Mouse (Mus musculus): ENCODE measurements around the gene Myo16.

Gene Myo16

DNA sequence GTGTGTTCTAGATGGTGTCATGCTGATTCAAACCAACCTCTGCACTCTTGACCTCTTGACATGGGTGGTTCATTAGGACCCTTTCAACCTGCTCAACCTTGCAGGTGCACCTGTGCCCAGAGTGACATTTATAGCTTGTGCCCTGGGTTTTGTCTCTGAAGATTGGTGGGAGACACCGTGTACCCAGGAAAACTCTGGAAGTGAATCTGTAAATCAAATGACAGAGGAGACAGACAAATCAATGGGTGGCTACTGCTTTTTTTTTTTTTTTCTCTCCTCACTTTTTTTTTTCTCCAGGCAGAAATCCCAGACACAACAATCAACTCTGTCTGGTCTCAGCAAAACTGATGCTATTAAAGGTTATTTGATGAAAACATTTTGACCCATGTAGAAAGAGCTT is 329.2 kb downstream of the Myo16 start:
- no peak for DNase-seq

DNA sequence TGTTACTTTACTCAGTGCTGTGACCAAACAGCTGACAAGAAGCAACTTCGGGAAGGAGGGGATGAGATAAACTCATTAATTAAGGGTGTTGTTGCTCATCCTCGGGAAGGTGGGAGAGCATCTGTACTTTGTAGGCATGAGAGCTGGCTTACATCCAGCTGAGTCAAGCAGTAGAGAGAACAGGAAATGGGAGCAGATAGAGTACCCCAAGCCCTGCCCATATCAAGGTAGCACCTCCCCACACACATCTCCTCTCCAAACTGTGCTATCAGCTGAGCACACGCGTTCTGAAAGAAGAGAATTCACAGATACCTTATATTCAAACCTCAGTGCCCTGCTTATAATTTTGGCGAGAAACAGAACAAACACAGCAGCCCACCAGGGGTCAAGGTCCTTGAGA is 330.1 kb downstream of the Myo16 start:
- DNase-seq: no peak

DNA sequence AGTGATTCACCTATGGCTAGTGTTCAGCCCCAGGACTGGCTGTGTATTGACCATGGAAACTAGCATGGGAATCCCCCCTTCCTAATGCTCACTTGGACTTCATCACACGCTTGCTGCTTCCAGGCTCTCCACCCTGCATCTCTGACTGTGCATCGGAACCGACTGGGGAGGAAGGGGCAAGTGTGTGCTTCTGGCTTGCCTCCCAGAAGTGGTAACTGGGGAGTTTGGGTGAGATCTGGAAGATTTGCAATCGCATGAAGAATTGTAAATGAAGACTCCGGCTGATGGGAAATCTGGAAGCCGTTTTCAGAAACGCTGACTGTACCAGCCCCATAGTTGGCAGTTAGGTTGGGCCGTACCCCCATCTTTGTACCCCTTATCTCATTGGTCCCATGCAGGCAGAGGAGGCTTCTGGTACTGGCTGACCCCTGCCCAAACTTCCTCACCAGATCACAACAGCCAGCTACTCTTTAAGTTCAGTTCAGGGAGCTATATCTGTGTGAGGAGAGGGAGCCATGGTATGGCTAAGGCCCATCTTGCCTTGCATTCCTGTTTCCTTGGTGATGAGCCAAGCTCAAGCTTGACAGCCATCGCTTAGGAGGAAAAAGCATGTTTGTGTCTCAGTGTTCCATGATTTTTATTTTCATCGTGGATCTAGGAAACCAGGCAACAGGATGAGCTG is 336.2 kb downstream of the Myo16 start:
- DNase-seq: no peak

DNA sequence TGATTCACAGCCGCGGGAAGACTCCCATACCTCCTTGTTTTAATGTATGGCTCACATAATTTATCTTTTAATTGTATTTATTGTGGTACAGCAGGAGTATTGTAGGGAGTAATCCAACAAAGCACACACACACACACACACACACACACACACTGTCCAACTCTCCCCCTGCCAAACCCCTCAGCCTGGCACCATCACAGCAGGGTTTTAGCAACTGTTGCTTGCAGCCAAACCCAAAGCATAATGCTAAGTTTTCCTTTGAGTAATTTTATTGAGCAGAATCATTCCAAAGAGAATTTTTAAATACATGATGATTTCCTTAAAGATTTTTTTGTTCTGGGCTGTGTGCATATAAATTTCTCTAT is 336.7 kb downstream of the Myo16 start:
- no peak for DNase-seq

DNA sequence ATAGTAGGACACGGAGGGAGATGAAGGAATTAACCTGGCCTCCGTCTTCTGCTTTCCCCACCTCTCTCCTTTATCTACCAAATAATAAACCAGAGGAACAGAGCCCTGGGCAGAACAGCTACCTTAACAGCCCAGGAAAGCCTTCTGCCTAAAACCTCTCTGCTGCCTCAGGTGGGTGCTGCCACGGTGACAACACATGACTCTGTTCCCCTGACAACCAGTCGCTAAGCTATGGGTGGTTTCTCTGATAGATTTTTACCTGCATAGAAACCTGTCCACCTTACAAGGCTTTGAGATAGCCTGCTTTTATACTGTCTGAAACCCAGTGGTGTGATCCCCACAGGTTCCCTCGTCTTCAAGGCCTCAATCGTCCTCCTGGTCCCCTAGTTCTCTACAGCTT is 337.2 kb downstream of the Myo16 start:
- DNase-seq: no peak

DNA sequence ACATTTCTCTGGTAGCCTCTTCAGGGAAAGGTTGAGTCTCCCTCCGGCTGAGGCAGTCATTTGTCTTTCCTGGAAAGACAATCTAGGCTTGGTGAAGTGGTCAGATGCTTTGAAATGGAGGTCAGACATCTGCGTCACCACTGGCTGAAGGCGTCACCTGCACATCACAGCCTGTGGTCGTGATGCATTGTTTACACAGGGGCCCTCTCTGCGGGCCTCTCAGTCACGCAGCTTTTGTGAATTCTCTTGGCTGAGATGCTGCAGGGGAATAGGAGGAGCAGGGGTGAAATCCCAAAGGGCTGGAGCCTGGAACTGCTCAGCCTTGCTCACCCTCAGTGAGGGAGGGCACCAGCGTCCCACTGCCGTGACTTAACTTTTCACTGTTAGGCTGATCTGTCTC is 346.1 kb downstream of the Myo16 start:
- no peak for DNase-seq

DNA sequence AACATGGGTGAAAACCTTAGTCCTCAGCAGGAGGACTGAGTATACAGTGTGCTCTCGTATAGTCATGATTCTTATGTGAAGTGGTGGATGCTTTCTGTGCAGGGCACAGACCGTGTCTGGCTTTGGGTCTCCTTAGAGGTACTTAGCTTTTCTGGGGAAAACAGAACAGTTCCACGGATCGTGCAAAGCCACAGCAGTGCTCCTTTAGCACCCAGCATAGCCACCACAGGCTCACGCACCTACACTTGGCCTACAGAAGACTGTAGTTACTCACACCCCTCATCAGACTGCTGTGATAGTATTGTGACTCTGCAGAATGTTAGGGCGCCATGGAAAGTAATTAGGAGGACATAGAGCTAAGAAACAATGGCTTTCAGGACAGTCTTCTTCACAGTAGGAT is 346.8 kb downstream of the Myo16 start:
- DNase-seq: no peak

DNA sequence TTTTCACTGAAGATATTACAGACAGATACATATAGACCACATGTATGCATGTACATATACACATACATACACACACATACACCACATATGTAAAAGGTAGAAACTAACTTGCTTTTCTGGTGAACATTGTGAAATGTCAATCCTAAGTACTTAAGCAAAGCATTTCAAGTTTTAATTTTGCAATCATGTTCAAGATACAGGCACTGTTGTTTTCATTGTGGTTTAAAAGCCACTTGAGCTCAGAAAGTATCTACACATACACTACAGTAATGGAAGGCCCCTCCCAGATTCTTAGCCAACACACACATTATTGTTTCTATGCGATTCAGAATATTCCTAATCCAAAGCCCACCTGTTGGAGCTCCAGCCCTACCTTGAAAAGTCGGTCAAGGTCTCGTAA is 348.0 kb downstream of the Myo16 start:
- DNase-seq: no peak

DNA sequence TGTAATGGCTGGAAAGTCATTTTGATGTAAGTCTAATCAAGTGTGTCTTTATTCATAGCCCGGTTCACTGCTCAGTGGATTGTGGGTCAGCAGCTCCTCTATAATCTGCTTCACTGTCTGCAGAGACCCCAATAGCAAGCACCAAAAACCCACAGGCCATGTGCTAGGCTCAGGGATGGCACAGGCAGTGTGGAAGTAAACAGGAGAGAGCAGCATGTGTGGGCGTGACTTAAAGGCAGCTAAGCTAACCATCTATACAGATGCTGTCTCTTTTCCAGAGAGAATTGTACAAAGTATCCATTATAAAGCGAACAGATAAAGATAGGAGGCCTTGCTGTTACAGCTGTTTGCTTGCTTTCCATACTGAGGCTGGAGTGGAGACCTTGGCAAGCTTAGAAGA is 358.4 kb downstream of the Myo16 start:
- DNase-seq: no peak

DNA sequence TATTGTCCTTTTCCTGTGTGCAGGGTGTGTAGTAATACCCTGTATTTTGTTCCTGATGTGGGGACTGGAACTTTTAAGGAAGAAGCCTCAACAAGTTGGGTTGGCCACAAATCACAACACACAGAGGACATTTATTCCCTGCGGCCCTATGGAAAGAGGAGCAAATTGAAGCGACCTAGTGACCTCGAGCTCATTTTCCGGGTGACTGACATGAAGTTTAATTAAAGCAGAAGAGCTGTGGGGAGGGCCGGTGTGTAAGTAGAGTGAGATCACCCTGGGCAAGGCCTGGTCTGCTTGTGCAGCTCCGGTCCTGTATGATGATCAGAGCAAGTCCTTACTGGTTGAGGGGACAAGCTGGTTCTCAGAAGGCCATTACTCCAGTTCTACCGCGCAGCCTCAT is 363.7 kb downstream of the Myo16 start:
- no peak for DNase-seq

DNA sequence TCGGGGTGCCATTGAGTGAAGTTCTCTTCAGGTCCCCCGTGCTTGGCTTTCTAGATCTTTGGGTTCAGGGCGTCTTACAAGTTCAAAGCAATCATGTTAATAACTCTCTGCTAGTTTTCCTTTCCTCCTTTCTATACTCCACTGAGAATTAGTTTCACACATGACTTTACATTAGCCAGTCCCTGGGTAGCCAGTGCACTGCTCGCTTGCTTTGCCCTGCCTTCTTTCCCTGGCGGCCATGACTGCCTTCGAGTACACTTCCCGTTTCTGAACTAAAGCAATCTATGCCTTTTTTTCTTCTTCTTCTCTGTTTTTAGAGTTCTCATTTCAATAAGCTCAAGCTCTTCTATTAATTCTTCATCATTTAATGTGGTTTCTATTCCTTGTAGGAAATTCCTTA is 365.6 kb downstream of the Myo16 start:
- no peak for DNase-seq

DNA sequence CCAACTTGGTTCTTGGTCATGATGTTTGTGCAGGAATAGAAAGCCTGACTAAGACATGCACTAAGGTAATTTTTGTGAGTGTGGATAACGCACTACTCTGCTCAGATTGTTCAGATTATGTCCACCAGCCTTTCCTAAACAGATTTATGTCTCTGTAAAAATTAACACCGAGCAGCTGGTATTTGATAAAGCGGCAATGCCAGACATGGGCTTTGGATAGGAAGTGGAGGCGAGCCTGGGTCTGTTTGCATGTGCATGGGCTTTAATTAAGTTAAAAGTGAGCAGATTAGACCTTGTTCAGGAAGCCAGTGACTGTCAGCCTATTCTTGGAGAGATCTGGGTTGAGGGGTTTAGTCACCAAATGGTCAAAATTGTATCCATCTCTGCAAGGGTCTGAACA is 367.8 kb downstream of the Myo16 start:
- no peak for DNase-seq

DNA sequence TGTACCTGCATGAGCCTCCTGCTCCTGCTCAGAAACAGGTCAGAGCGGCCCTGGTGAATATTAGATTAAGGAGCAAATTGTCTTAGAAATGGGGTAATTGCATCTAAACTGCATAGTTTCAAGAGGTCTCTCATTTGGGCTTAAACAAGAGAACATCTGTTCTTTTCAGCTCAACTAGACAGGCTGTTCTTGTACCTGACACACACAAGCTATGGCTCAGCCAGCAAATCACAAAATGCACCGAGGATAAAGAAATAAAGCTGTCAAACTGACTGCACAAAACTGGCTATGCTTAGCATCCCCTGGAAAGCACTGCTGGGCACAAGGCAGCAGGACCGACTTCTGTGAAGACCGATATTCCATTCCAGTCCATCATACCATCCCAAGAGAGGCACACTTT is 372.0 kb downstream of the Myo16 start:
- no peak for DNase-seq

DNA sequence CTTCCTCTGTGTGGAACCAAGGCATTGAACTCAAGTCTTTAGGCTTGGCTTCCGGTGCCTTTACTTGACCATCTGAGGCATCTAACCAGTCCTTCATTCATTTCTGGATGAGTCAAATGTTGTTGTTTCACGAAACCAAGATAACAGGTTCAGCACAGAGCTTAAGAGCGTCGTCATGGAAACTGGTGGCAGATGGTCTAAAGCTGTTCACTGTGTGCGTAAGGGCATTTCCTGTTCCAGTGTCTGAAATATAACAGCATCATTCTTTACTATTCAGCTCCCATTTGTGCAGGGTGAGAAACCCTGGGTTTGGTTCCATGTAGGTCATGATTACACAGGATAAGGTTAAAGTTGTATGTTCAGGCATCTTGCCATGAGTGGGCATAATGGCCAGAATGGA is 372.9 kb downstream of the Myo16 start:
- no peak for DNase-seq

DNA sequence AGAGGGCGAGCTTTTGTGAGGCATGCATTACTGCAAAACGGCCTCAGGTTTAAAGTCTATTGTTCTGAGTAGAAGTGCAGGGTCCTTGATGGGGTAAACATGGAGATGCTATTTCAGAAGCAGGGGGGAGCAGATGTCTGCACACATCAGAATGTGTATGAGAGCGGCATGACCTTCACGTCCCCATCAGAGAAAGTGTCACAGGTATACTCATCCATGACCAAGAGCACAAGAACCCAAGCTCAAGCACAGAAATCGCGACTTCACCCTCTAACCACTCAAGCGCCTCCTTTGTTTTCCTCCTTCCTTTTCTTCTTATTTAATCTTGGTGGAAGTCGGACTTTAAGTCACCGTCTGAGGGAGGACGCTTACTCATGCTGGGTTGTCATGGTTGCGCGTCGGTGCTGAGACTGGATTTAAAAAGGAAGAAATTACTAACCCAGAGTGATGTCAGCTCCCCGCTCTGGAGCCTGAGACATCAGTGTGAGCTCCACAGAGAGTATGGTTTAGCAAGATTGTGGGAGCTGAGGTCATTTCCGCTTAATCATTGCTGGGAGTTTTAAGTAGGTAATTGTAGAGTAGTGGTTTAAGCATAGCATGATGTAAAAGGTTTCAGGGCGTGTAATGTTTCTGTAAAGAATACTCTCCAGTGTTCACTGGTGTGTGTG is 381.0 kb downstream of the Myo16 start:
- no peak for DNase-seq

DNA sequence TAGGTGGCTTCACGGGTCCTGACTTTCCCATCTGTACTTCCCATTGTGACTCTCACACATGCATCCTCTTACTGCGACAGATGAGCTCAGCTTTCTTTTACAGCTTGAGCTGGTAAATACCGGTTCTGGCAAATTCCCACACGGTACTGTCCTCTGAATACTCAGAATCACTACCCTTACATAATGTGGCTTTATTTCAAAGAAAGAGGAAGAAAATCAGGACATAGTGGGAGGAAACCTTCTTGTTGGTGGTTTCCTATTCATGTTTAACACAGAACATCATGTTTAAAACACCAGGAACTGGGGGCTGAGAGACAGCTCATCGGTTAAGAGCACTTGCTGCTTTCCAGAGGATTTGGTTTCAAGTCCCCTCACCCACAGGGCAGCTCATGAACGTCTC is 384.6 kb downstream of the Myo16 start:
- no peak for DNase-seq

DNA sequence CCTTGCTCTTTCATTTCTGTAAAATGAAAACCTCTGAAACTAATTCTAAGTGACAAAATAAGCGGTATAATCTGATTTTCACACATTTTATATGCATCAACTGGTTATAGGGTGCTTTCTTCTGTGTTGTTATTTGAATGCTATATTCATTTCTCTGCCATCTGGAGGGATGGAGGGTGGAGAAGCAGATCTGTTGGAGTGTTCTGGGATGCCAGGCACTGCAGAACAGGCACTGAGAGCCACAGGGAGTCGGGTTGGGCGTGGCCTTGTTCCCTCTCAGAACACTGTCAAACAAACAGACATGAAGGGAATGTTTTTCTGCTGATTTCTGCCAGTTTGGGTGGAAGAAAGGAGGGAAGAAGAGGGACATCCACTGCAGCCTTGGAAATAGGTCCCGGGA is 386.0 kb downstream of the Myo16 start:
- DNase-seq: no peak

DNA sequence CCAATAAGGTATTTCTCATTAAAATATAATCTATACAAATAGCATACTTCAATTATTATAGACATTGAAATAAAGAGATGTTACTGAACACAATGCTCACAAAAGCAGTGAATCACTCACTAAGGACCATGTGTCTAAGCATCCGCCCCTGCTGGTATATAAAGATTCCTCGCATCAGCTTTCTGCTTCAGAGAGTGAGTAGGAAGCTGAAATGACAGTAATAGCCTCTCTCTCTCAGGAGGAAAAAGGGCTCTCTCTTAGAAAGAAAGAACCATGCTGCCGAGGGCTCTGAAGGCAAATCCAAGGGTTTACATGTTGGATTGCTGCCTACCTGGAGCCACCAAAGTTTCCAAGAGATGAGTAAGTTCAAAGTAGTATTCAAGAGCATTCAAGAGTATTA is 392.2 kb downstream of the Myo16 start:
- no peak for DNase-seq

DNA sequence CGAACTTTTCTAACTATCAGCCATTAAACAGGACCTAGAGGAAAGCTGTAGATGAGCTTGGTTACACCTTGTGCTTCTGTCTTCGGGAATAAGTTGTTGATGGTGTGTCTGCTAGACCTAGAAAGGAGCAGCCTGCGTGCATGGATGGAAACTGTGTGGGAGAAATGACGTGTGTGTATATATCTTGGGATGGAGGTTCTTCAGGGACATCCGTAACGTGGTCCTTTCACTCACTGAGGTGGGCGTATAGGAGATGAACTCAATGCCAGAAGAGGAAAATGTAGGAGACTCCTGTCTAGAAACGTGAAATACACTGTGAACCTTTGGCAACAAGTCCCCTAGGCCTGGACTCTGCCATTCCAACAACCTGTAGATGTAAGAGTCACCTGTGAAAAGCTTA is 392.8 kb downstream of the Myo16 start:
- no peak for DNase-seq

DNA sequence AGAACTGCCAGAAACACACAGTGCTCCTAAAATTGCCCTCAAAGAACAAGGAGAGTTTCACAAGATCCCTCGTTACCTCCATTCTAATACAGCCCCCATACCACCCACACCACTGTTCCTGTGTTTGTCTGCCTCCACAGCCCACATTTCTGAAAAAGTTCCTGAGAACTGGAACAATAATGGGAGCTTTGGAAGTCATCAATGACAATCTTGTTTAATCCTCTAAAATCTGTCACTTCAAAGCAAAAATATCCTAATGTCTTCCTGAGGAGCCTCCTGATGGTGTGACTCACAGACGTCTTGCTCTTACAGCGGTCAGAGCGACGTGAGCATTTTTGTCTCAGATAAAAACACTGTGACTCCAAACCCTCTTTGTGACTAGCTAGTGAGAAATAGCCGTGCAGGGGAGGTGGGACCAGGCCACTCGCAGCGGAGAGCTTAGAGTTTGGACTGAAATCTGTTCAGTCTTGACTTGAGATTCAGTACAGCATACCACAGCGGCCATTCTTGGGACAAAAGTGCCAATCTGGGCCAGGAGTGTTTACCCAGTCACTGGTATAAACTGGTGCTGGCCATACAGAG is 394.4 kb downstream of the Myo16 start:
- no peak for DNase-seq

DNA sequence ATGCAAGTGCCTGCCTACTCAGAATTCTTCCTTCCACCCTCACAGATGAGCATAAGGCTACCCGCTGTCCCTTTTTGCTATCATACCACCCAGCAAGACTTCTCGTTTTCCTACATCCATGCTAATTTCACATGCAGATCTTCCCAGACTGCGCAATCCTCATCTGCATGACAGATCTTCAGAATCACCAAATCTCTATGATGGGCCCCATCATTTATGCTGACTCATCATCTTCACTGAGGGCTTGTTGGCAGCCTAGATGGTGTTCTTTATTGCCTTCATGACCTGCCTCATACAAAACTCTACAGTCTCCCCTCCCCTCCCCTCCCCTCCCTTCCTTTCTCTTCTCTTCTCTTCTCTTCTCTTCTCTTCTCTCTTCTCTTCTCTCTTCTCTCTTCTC is 395.7 kb downstream of the Myo16 start:
- no peak for DNase-seq

DNA sequence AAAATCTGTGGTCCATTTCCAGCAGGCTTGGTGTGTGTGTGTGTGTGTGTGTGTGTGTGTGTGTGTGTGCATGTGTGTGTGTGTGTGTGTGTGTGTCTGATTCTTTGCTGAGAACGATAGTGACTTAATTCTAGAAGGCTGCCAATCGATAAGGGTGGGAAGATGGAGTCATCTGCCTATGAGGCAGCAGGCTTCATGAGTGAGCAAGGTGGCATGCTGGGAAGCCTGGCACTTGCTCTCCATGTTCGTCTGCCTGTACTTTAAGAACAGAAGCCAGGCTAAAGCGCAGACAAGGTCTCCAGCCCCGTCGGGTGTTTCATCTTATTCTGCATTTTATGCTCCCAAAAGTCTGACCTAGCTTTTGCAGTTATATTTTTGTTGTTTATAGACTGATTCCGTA is 404.2 kb downstream of the Myo16 start:
- no peak for DNase-seq

DNA sequence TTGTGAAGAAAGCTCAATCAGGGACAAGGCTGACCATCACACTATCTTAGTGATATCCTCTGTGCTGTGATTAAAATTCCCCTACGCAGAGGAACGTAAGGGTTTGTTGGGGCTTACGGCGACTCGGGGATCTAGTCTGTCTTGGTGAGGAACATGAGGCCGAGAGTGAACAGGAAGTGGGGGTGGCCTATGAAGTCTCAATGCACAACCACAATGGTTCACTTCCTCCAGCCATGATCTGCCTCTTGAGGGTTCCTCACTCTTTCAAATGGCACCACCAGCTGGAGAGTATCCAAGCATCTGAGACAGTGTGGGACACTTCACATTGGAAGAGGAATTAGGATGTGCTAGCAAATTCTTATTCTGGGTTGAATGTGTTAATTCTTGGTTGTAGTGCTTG is 405.8 kb downstream of the Myo16 start:
- no peak for DNase-seq

DNA sequence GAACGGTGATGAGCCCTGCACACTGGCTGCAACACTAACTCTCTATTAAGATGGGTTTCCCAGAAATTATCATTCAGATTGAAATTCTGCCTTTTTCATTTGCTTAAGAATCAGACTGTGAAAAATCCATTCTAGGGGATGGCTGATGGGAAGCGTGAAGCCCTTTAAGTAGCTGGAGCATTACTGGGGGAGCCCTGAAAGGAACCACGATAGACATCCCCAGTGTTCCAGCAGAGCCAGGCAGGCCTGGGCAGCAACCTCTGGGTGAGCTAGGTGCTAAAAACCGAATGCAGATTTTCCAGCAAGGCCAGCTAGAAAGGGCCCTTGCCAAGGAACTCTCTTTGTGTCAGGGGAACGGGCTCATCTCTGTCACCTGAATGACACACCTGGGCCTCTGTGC is 407.9 kb downstream of the Myo16 start:
- no peak for DNase-seq

DNA sequence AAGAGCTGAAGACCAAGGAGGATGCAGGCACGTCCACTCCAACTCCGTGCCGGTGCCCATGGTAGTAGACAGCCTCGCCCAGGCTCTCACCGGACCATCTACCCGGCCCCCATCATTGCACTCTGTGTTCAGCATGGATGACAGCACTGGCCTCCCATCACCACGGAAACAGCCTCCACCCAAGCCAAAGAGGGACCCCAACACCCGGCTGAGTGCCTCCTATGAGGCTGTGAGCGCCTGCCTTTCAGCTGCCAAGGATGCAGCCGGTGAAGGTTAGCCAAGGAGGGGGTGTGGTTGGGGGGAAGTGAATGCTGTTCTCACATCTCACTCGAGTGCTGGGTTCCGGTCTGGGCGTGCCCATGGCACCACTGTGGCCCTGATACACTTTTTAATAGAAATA is 408.3 kb downstream of the Myo16 start:
- no peak for DNase-seq
